Mouse (Mus musculus) lung, adult 2 months (tissue): ENCODE measurements around the gene Slc2a9. TPM values are rescaled to one million over a fixed set of nuclear protein-coding genes. Genes with fewer than 3 reads are reported as not detected.

Experiments used
- DNase-seq: peaks from one replicate; pipeline ENCODE4 v3.0.0; 2022
- H3K4me1 ChIP-seq: fragments of 200-500 bp; 2 replicates; pipeline ENCODE4 v1.6.1; 2011; ENCODE audit warnings: low read length; ENCODE audit not compliant: control insufficient read depth, insufficient read depth
- H3K4me3 ChIP-seq: fragments of 200-500 bp; replicated peaks from 2 replicates; pipeline ENCODE3; 2011; ENCODE audit warnings: low read depth, mild to moderate bottlenecking, control low read depth, low read length; ENCODE audit errors: extremely low read depth
- CTCF ChIP-seq: fragments of 200-500 bp; IDR thresholded peaks from 2 replicates; pipeline ENCODE4 v1.5.1; 2011; ENCODE audit warnings: mild to moderate bottlenecking, low read length, control low read depth; ENCODE audit not compliant: insufficient read depth
- POLR2A ChIP-seq: fragments of 200-500 bp; IDR thresholded peaks from 2 replicates; pipeline ENCODE4 v1.6.1; 2011; ENCODE audit warnings: low read depth, mild to moderate bottlenecking, control low read depth, low read length, borderline replicate concordance; ENCODE audit errors: extremely low read depth
- WGBS: fragments of 180-500 bp; shearing (Covaris S2); methylation state at CpG from one replicate; pipeline ENCODE4 v1.1.7; 2018; 5-methylcytosine and 5-hydroxymethylcytosine counted together
- polyA plus RNA-seq: library from polyadenylated mRNA; depleted of rRNA; stranded (reverse); fragments of >200 nt; gene quantifications from 2 replicates; pipeline ENCODE4 v1.2.3, GENCODE M21; 2012

Gene Slc2a9
- polyA plus RNA-seq, 1 experiment: 5.0 TPM

DNA sequence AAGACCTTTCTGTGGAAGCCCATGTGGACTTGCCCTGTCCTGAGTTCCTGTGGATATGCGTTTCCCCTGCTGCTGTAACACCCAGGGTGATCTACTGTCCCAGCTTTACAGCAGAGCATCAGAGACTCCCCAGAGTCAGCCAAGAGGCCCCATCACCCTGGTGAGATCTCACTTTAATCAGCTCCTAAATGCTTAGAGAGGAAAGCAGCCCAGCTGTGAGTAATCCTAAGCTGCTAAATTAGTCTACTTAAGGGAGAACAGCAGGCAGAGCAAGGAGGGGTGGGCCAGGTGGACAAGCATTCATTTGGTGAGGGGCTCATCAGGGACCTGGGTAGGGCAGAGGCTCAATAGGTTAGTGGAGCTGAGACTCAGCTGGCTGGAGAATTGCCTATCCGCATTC lies 137.4 kb downstream of the Slc2a9 start:
- TF ChIP-seq CTCF (no peak), POLR2A (no peak)
- WGBS: 80% methylated on average over 2 of the region's 2 CpGs
- Histone ChIP-seq H3K4me1 (no peaks in the 10 kb centered on the region), H3K4me3 (no peak overlapping the region)
- no peak for DNase-seq

DNA sequence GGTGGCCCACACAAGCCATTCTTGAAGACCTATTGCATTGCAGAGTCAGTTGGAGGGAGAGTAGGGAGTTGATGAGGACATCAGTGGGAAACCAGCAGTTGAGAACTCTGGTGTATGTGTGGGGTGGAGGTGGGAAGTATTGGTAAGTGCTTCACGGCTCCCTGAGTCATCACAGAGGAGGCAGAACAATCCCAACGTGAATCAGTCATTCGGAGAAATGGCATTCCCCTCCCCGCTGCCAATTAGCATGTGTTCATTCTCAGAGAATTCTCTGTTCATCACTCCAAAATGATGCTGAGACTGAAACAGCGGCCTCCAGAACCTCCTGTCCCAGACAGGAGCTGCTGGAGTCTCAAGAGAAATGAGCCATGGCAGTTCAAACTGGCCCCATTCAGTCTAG lies 138.5 kb downstream of the Slc2a9 start:
- Histone ChIP-seq H3K4me3 (no peak overlapping the region), H3K4me1 (no peaks in the 10 kb centered on the region)
- TF ChIP-seq POLR2A (no peak), CTCF (no peak)
- DNase-seq: no peak
- WGBS: 83% methylated on average over 5 of the region's 5 CpGs

DNA sequence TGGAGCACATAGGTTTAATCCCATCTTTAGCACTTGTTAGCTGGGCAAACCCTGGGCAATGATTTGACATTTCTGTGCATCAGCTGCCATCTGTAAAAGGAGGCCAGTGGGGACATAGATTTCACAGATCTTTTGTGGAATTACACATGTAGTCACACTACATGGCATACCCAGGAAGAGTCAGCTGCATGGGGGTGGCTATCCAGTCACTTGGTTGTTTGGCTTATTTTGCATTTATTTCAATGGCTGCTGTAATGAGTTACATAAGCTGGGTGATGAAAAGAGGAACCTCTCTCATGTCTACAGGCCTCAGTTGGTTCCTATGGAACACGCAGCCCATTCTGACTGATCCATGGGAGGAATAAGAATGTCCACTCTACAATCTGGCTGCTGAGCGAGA lies 143.2 kb downstream of the Slc2a9 start:
- Histone ChIP-seq H3K4me1 (no peaks in the 10 kb centered on the region), H3K4me3 (no peak overlapping the region)
- DNase-seq: no peak
- no peak for TF ChIP-seq POLR2A
- no peak for TF ChIP-seq CTCF
- 71% methylated on average over 2 of the region's 2 CpGs for whole genome bisulfite sequencing

DNA sequence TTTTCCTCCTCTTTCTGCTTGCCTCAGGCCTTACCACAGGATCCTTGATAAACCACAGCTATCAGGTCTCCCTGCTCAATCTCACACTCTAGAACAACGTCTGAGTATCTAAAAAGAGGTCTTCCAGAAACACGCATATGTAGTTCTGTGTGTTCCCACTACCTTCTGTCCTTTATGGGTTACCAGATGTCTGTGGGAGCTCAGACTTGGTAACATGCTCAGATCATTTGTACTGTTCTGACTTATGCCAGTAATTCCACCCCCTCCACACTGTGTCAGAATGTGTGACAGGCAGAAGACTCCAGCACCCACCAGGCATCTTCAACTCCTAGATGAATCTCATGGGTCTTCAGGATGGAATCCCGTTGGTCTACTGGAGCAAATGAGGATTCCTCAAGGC lies 146.0 kb downstream of the Slc2a9 start:
- TF ChIP-seq CTCF (no peak), POLR2A (no peak)
- WGBS: 79% methylated on average over 3 of the region's 3 CpGs
- Histone ChIP-seq H3K4me1 (no peaks in the 10 kb centered on the region), H3K4me3 (no peak overlapping the region)
- no peak for DNase-seq

DNA sequence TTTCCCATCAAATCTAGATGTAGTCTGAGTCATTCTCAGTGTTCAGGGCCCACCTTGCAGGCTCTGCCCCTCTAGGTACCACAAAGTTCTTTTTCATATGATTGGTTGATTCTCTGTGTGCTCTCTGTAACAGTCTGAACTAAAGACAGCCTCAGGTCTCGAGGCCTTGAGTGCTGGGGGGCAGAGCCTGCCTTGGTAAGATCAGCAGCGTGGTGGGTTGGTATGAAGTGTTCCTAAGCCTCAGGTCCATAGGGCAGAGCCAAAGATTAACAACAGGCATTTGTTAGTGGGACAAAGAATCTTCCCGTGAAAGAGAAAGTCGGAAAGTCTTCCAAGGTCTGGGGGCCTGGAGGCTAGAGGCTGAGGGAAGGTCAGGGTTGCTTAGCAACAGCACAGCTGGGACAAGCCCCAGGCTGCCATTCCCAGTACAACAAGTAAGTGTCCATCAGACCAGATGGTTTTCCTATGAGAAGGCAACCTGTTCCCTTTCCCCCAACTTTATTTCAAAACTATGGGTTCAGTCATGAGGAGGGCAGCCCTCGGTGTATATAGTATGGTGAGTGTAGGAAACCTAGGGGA lies 152.5 kb downstream of the Slc2a9 start:
- no peak for TF ChIP-seq CTCF
- TF ChIP-seq POLR2A: no peak
- 57% methylated on average over 5 of the region's 5 CpGs for WGBS
- no peak for DNase-seq
- Histone ChIP-seq H3K4me3 (no peak overlapping the region), H3K4me1 (no peaks in the 10 kb centered on the region)

DNA sequence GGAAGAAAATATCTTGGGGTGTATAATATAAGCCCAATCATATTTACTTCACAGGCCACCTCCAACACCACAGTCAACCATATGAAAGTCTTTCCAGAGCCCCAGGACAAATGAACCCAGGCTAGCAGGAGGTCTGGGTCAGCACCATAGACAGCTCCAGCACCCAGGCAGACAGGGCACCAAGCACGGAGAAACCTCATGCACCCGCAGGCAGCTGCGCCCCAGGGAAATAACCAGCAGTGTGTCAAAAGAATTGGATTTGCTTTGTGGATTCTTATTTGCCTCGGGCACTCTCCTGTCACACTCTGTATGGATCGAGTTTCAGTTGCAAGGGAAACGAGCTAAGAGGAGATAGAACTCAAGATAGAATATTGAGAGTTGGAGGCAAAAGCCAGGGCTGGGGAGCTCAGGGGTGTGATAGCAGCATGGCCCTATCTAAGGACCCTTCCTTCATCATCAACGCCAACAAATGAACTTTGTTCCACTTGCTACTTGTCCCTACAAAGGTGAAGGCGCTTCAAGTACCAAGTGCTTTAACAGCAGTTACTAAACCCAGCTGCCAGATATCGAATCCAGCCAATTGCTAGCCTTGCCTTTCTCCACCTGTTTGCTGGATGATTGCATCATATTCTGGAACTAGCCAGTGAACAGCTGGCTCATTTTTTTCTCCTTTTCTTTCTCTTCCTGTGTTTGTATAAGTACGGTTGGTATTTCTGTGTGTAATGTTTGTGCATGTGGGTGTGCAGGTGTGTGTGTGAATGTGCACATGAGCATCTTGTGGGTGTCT lies 156.1 kb downstream of the Slc2a9 start:
- 22% methylated on average over 10 of the region's 10 CpGs for WGBS
- H3K4me3 ChIP-seq: no peak overlapping the region
- TF ChIP-seq POLR2A (no peak), CTCF (no peak)
- DNase-seq: no peak
- no peaks in the 10 kb centered on the region for H3K4me1 ChIP-seq

DNA sequence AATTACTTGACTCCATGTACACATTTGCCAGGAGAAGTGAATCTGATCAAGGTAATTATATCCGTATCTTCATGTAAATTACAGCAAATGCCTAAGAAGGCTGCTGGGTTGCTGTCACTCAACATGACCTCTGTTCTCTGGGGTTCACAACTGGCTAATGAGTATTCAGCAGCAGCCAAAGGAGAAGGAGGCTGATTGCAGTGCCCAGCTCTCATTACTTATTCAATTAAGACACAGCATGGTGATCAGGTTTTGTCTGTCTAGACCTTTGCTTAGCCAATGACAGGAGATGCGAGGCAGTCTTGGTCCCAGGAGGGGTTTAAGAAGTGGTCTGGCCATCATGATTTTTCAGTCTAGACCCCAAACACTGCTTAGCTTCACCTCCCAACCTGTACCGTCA lies 159.8 kb downstream of the Slc2a9 start:
- Histone ChIP-seq H3K4me3 (no peak overlapping the region), H3K4me1 (no peaks in the 10 kb centered on the region)
- 74% methylated on average over 3 of the region's 3 CpGs for WGBS
- DNase-seq: no peak
- TF ChIP-seq CTCF (no peak), POLR2A (no peak)

DNA sequence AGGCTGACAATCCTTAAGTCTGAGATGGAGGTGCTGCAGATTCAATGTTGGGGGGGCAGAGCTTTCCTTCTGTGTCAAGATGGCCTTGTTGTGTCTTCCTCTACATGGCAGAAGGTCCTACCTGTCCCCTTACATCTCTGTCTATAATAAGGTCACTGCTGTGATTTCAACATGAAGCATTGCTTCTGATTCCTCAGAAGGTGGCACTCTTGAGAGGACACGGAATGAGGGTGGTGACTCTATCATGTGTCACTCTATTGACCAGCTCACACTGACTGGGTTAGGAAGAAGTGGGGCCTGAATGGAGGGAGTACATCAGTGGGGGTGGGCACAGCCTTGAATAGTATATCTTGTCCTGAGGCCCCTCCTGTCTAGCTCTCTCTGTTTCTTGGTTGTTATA lies 168.4 kb downstream of the Slc2a9 start:
- DNase-seq: no peak
- TF ChIP-seq POLR2A: no peak
- 33% methylated on average over 1 of the region's 1 CpGs for WGBS
- Histone ChIP-seq H3K4me3 (no peak overlapping the region), H3K4me1 (no peaks in the 10 kb centered on the region)

DNA sequence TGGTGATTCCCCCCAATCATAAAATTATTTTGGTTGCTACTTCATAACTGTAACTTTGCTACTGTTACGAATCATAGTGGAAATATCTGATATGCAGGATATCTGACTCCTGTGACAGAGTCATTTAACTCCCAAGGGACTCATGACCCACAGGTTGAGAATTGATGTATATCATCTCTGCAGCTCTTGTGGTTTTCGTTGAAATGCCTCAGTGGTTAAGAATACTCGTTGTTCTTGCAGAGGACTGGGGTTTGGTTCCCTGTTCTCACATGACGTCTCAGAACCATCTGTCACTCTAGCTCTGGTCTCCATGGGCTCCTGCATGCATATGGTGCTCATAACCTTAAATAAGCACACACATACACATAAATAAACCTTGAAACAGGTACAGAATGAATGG lies 169.6 kb downstream of the Slc2a9 start:
- H3K4me3 ChIP-seq: no peak overlapping the region
- TF ChIP-seq CTCF (no peak), POLR2A (no peak)
- WGBS: 68% methylated on average over 4 of the region's 4 CpGs
- no peak for DNase-seq
- H3K4me1 ChIP-seq: no peaks in the 10 kb centered on the region

DNA sequence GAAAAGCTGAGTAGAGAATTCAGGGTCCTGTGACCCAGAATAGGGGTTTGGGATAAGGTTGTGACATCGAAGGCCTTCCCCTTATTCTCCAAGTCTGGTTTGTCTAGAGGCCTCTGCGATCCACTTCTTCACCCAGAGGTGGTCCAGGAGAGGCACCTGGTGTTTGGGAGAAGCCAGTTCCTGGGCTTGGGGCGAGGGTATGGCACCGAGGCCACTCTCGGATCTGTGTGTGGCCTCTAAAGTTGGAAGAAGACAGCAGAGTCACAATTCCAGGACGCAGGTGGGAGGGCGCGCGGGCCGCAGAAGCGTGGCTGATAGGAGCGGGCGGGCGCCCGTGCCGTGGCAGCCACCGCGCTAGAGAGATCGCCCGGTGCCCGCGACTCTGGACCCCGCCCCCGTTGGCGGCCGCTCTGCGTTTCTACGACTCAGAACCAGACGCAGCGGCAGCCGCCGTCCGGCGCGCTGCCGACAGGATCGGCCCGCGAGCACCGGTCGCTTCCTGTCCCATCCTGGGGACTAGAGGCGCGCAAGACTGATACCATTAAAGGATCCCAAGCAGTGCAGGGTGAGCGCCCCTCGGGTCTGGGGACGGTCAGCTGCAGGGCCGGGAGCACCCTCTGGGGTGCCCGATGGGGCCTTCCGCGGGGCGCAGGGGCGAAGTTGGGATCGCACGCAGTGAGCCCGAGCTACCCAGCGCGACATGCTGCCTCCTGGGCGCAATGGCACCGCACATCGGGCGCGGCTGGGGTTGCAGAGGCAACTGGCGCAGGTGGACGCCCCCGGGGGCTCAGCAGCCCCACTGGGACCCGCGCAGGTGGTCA lies 183.8 kb downstream of the Slc2a9 start, which contains the start of gene Drd5:
Gene Drd5 (plus strand): TSS at position 402 of the 821 bp plus-strand sequence.
- no peak for TF ChIP-seq POLR2A
- DNase-seq: no peak
- H3K4me3 ChIP-seq: no peak within 1 kb of the TSS
- no peaks in the 10 kb centered on the region for H3K4me1 ChIP-seq
- WGBS: 3% methylated on average over 67 of the region's 67 CpGs

DNA sequence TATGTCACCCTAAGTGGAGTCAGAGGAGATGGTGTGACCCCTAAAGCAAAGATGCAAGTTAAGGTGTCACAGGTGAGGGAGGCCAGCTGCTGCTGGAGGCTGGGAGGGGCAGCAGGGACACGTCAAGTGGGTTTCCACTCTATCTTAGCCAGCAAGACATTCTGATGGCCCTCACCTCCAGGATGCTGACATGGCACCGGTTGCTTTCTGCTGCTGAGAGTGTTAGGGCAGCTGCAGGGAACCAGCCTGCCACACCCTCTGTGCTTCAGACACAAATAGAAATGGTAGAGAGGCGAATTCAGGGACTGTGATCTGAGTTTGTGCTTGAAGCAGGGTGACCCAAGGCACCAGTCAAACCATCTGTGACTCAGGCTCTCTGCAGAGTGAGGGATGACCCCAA lies 193.1 kb downstream of the Slc2a9 start:
- no peak for DNase-seq
- Histone ChIP-seq H3K4me1 (no peaks in the 10 kb centered on the region), H3K4me3 (no peak overlapping the region)
- TF ChIP-seq POLR2A (no peak), CTCF (no peak)
- WGBS: 48% methylated on average over 3 of the region's 3 CpGs
